Mouse (Mus musculus) kidney, postnatal 25 days (tissue): ENCODE measurements at regions not wholly inside any gene's neighbourhood (a gene's known extent, or its start where the extent isn't known, plus 50 kb on each side); places are given as distances from the start of the nearest gene placed in this dataset.

Source experiments
- DNase-seq, 2 experiments: peaks; one replicate each; pipeline ENCODE4 v3.0.0; 2021; ENCODE audit warnings: mixed read lengths in 2 of 2

DNA sequence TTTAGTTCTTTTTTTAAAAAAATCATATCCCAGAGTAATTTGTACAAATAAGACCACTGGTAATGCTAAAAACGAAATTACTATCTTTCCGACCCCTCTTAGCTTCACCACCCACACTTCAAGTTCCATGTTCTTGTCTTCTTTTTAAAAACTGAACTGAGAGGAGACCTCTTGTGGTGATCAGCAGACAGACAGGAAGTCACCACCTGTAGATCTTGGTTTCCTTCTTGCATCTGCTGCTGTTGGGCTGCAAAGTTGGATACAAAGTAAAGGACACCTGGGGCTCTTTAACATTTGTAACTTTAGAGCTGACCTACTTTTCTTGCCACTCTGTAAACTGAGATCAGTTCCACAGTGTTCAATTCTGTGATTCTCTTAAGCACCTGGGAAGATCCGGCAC is 216.4 kb downstream of the Cog6 start:
- no peak for DNase-seq

DNA sequence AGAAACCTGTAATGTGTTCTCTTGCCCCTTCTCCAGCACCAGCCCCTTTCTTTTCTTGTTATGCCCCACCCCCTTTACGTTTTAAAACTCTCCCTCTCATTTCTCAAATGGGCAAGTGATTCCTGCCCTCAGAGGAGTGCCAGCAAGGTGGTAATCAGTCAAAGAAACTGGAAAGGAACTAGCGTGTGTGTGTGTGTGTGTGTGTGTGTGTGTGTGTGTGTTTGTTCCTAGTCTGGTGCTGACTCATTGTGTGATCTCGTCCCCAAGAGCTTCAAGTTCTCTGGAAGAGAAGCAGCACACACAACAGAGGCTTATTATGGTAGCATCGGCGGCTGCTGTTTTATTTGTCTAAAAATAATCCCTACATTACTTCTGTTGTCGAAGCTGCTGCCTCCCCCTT is 219.2 kb downstream of the Cog6 start:
- DNase-seq, result no peak

DNA sequence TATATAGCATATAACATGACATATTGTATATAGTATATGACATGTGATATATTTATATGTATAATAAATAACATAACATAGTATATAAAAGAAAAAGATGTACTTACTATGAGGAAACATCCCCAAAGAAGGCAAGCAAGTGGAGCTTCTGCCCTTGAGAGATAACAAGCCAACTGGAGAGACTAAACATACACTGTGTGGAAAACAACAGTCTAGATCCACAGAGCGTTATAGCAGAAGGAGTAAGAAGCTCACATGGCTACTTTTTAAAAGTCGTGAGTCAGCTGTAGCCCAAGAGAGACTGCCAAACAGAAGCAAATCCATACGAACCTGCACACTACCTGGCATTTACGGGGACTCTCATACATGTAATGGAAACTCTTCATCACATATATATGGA is 219.9 kb downstream of the Cog6 start:
- no peak for DNase-seq

DNA sequence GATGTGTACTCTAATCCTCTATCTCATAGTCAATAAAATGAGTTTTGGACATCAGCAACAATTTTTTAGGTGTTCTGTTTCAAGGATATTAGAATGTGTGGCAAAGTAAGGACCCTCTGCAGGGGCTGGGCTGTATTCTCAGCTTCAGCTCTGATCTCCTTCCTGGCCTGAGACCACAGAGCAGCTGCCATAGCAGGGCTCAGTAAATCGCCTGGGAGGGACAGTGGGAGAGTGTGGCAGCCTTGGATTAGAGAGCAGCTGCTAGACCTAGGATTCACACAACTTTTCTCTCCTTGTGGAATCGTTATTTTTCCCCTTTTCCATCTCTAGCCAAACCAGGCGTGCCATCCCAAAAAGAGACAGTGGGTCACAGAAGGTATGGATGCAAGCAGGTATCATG is 222.8 kb downstream of the Cog6 start:
- no peak for DNase-seq

DNA sequence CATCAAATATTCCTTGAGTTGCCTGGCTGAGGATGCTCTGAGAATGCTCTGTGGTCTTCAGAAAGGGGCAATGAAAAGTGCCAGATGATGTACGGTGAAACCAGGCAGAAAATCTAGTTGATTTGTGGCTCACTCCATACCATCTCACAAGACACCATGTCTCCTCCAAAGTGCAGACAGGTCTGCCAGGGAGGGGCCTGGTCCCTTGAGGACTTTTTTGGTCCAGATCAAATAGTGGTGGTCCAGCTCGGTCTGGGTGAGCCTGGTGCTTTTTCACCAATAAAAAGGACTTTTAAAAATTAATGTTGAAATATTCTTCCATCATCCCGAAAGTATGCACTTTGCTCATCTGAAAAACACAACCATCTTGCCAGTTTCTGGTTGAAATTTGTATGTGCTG is 224.2 kb downstream of the Cog6 start:
- no peak for DNase-seq

DNA sequence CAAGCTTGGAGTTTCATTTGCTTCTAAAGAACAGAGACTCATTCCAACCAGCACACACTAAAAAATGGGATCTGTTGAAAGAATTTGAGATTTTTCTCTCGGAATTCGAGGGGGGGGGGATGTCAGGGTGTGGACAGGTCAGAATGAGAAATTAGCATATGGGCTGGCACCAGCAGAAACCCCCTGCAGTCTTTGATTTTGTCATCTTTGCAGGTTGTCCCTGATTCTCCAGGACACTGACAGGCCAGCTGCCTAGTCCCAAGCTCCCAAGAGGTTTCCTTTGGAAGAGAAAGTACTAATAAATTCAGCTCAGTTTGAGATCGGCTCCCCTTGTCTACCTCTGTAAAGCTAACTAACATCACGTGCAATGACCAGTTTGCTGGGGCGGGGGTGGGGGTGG is 224.9 kb downstream of the Cog6 start:
- DNase-seq, result no peak

DNA sequence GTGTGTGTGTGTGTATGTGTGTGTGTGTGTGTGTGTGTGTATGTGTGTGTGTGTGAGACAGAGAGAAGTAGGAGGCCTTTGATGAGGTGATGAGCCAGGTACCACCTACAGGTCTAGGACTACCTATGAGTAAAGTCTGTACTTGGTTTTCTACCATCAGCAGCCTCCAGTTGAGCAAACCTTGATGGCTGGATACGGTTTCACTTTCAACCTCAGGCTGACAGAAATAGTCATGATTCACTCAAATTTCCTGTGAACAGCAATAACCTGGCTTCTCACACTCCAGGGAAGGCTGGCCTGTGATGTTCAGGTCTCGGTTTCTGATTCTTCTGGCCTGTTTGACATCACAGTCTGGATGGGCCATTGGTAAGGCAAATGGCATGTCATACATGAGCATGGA is 226.1 kb downstream of the Cog6 start:
- no peak for DNase-seq

DNA sequence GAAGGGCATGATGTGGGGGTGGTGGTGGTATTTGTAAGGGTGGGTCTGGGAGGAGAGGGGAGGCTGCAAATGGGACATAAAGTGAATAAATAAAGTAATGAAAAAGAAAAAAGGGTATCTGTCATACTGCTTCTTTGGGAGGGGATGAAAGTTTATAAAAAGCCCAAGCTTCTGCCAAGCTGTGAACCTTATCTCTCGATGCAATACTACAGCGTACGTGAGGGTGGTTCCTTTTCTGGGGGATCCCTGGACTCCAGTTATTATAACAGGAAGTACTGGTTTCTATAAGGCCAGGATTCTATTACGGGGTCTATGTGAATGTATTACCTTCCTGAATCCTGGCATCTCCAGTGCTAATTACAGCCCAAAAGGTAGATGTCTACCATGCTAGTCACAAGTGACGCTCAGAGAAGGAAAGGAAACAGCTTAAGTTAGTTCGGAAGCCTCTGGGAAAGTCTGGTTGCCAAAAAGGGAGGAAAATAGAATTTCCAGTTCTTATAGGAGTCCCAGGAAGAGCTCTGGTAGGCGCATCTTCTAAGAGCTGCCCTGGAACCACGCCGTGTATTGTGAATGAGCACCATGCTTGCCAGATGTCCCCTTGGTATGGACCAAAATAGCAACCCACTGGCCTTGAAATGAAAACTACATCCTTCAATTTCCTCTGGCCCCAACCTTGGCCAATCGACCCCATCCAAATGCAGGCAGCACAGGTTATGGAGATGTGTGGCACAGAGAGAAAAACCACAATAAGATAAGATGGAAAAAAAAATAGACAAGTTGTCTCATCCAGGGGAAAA is 228.9 kb downstream of the Cog6 start:
- no peak for DNase-seq

DNA sequence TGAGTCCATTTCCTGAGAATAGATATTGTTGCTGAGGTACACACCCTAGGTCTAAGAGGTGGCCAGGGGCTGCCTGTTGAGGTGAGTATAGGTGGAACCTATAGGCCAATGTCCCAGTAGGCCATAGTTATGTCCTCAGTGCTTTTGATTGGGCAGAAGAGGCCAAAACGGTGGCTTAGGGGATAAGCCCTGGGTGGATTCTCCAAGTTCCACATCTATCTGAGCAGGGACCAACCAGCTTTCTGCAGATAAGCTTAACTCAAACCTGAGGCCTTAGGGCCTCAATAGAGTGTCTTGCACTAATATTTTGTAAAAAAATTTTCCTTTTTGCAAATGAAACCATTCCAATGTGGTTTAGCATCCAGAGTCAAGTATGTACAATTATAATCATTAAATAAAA is 231.4 kb downstream of the Cog6 start:
- DNase-seq, result no peak

DNA sequence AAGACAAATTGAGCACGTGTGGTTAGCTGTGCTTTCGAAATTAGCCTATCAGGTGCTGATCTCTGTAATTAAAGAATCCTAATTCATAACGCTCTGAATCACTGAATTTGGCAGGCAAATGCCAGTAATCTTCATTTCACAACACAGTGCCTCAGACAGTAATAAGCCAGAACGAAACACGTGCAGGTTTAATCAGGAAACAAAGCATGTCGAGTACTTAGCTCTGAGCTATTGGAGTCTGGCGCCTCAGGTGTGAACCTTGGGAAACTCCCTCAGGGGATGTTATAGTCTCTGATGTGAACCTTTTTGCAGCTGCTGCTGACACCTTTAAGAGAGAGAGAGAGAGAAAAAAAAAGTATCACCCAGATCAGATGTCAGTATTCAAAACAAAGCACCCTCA is 232.6 kb downstream of the Cog6 start:
- no peak for DNase-seq

DNA sequence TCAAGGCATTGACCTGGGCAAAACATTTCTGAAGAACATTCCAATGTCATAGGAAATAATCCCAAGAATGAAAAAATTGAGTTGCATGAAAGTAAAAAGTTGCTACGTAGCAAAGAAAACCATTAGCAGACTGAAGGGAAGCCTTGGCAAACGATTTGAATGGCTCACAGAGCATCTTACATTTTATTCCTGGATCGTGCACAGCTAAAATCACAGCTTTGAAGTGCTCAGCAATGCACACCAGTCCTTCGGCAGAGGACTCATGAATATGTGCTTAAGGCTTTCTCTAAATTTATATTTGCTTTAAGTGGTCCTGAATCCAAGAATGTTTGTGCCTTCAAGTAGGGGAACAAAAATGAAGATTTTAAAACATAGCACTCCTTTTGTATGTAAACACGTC is 234.5 kb downstream of the Cog6 start:
- no peak for DNase-seq

DNA sequence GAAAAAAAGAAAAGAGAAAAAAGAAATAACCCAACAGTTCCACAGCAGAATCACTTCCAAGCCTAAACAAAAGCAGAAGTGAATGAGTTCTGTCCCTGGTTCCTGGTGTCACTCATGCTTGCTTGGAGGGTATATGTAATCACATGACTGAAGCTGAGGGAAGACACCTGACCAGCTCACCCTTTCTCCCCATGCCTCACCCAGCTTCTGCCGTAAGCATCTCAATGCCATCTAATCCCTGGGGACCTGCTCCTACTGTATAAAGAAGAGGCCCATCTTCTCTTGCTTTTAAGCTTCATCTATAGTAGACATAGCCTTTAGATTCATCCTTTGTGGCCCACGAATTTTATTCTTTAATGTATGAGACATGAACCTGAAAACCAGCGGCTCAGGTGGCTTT is 235.5 kb downstream of the Cog6 start:
- no peak for DNase-seq

DNA sequence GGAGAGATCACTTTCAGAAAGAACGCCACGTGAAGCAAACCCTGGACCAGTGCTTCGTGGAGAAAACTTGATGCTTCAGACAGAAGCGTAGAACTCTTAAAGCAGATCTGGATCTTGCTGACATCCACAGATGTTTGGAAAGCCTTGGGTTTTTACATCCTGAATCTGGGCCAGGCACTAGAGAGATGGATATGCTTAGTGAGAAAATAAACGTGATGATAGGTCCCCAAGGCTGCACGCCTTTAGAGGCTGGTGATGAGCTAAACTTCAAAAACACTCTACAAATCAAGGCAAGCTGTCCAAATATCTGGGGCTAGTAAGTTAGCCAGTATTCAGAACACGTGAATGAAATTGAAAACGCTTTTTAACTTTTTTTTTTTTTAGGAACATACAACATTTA is 236.7 kb downstream of the Cog6 start:
- DNase-seq, result no peak

DNA sequence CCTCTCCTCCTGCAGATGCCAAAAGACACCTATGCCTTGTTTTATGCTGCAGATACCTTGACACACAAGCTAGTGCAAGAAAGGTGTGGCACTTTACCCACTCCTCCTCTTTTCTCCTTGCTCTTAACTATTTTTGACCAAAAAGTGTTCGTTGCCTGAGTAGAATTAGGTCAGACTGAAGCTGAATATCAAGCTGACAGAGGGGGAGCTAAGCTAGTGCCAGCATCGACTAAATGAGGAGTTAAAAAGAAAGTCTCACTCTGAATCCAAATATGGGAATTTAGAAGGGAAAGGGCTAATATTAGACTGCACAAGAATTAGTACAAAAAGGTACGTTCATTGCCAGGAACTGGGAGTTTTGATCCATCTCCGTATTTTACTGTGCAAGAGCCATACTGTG is 241.2 kb downstream of the Cog6 start:
- DNase-seq, result no peak

DNA sequence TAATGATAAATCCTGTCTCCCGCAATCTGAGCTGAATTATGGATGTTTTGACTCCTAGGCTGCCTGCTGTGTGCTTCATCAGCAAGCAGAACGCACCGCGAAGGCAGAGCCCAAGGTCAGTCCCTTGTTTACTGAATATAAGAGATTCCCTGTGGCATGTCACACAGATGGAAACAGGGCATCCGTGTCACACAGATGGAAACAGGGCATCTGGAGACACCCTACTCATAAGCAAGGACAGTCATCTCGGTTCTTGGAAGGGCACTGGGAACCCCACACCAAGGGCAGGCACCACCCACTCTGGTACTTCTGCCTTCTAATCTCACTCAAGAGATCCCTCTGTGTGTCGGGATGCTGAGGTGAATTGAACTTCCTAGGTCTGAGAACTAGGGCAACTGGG is 241.9 kb downstream of the Cog6 start:
- no peak for DNase-seq

DNA sequence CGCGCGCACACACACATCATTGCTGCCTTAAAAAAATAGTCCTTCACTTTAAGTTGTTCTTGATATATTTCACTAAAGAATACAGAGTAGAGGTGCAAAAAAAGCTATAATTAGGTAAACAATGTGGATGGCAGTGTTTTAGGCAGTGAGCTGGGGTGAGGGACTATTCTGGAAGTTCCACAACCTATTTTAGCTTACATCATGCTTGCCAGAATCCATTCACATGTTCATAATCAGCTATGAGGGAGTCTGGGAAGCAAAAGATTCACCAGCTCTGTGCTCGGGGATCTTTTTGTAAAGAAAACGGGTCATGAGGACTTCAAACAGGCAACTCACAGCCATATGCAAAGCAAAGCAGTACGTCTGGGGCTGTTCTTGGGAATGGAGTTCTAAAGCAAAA is 242.3 kb downstream of the Cog6 start:
- no peak for DNase-seq

DNA sequence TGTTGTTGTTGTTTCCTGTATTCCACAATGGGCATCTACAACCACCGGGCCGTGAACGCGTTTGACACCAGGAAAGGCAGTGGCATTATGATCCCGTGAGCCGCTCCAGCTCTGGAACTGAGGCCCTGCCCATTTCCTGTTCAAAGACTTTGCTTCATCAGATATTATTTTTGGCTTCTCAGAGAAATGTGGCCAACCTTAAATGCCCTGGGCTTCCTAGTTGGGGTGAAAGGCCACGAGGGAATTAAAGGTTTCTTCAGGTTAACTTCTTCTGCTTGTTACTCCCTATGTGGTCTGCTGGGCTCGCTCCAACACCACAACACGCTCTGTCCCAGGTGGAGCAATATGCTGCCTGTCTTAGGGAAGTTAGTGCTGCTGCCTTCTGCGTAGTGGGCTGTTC is 249.8 kb downstream of the Cog6 start:
- peak; percentile 52 to 76 for DNase-seq

DNA sequence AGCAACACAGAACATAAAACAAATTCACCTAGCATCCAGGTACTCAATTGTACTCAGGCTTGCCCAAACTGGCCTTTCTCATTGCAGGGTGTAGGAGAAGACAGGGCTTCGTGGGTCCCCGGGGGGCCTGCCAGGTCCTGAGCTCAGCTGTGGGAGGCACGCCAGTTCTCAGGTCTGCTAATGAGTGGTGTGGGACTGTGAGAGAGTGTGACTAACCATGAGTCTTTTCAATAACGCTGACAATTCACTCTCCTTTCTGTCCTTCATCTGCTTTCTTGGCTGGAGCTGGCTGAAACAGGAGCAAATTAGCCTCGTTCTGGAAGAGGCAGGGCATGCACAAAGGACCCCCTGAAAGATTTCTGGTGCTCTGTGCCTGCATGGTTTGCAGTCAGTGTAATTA is 250.2 kb downstream of the Cog6 start:
- DNase-seq, result no peak

DNA sequence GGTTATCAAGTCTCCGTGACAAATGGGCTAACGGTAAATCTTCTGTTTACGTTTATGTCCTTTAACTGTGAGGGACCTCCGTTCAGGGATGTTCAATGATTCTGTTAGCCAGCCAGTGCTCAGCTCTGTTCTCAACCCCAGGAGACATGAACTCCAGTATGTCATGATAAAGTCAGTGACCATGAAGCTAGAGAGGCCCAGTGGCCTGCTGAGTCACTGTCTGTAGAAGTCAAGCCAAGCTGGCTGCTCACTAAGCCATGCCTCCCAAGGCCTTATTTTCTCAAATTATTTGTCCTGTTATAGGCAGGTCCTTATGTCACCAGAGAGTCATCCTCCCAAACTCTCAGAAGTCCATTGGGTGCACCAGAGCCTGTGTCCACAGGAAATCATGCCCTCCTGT is 252.9 kb downstream of the Cog6 start:
- DNase-seq, result no peak

DNA sequence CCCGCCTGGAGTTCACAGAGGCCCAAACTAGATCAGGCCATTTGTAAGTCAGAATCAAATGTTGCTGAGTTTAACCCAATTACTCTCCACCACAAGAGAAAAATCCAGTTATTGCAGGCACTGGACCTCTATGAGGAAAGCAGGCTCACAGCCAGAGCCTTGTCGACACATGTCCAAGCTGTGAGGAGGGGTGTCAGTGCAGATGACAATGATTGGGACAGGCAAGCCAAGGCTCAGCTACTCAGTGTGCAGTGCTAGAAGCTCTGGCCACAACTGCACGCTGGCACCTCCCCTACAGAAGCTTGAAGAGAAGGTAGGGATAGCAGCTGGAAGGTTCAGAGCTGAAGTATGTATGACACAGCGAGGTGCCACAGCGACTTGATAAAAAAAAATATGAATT is 253.4 kb downstream of the Cog6 start:
- DNase-seq, result no peak

DNA sequence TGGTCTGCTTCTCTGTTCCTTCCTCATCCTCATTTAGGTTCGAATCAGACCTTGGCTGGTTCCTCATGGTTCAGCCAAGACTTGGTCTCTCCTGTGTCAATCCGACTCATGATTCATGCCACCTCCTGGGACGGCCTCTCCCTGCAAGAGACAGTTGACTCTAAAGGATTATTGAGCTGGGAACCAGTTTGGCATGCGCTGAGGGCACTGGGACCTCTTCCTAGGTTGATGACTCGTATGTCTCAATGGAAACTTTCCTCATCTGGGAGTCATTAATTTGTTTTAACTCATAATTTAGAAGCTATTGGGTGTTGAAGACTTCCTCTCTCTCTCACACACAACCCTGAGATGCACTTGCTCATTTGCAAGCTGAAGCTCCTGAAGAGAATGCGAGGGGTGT is 254.5 kb downstream of the Cog6 start:
- no peak for DNase-seq

DNA sequence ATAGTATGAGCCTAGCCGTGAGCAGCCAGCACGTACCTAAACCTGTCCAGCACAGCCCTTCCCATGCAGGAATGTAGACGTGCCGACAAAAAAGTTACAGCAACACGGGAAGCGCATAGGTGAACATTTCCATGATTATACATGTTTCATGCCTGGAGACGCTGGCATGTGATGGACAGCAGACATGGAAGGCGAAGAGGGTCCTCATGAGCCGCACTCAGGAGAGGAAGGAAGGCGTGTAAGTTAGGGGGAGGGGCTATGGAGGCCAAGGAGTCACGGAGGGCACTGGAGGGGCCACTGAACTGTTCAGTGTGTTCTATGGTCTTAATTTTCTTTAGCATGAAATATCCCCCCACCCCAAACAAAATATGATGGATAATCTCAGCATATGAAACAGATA is 257.2 kb downstream of the Cog6 start:
- no peak for DNase-seq

DNA sequence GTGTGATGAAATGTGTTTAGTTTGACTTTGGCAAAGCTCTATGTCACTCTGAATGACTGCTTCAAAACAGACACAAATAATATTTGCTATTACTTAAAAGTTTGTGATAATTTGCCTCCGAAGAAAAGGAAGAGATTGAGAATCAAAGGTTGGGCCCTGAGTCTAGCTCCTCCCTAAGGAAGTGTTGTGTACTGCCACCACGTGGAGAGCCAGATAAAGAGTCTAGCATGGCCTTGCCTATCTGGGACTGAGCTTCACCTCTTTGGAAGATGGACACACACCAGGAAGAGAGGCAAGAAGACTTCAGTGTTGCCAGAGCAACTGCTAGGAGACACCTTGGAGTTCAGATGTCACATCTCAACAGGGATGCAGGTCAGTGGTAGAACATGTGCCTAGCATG is 258.5 kb downstream of the Cog6 start:
- DNase-seq, result peak; percentile 71 to 75

DNA sequence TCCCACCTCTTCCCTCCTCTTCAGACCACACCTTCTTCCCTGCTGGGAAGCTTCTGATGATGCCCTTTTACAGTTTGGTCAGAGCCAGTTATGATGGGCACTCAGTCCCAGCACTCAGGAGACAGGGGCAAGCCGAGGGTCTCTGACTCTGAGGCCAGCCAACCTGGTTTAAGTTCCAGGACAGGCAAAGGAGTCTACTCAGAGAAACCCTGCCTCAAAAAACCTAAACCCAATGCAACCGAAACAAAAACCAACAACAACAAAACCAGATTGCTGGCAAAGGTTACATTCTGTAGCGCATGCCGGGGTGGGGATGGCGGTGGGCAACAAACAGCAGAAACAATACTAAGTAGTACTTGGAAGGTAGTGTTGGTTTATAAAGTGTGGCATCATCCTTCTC is 260.2 kb downstream of the Cog6 start:
- DNase-seq, result no peak

DNA sequence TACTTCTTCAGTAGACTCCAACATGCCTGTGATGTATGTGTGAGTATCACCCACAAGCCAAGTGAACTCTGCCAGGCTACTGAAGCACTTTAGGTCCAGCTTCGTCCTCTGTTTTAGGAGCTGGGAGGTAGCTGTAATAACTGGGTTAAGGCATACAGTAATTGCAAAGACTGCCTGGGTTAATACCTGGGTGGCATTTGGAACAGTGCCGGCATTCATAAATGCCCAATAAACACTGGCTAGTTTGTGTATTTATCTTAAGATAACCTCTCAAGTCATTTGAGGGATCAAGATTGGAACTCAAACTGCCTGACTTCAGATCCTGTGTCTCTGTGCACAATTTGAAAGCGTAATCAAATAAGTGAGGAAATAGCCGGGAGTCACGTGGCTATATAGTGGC is 261.0 kb downstream of the Cog6 start:
- DNase-seq, result no peak

DNA sequence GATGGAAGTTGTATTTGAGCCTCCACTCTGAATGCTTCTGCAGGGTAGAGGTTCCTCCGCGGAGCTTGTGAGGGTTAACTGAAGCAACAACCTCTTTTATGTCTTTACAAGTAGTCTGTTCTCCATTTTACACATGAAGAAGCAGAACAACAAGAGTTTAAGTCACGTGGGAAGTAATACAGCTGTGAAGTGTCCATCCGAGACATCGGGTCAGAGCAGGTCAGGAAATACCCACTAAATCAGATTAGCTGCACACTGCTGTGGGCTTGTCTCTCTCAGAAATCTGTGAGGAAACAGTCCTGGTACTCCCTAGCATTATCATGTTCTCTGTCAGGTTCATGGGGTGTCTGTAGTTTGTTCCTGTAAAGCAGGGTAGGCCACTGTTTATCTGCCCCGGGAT is 262.1 kb downstream of the Cog6 start:
- DNase-seq, result peak; percentile 62 to 71
